Mouse (Mus musculus) stomach, embryonic 16.5 days (tissue): ENCODE data around the gene Srgap3. TPM values are rescaled to one million over a fixed set of nuclear protein-coding genes. Genes with fewer than 3 reads are reported as not detected.

Experiments used
- ATAC-seq: fragments of 200-750 bp; cut with Nextera tagmentation; 2 replicates; pipeline ENCODE4 v1.8.0; 2017; ENCODE audit warnings: moderate number of reproducible peaks, moderate TSS enrichment; ENCODE audit not compliant: insufficient read depth, low FRiP score
- H3K27ac ChIP-seq: fragments of 300-500 bp; sonication (generic); 2 replicates; pipeline ENCODE4 v1.5.1; 2014; ENCODE audit warnings: low read length
- H3K27me3 ChIP-seq: fragments of 300-500 bp; sonication (generic); 2 replicates; pipeline ENCODE4 v1.6.1; 2014; ENCODE audit warnings: low read length, control low read depth, mixed read lengths; ENCODE audit not compliant: control insufficient read depth, insufficient read depth
- H3K36me3 ChIP-seq: fragments of 300-500 bp; sonication (generic); 2 replicates; pipeline ENCODE4 v1.6.1; 2014; ENCODE audit warnings: low read length; ENCODE audit not compliant: control insufficient read depth, insufficient read depth
- H3K4me1 ChIP-seq: fragments of 300-500 bp; sonication (generic); 2 replicates; pipeline ENCODE4 v1.6.1; 2014; ENCODE audit warnings: low read length, control low read depth, mixed read lengths; ENCODE audit not compliant: control insufficient read depth, insufficient read depth
- H3K4me2 ChIP-seq: fragments of 300-500 bp; sonication (generic); 2 replicates; pipeline ENCODE4 v1.6.1; 2014; ENCODE audit warnings: low read depth, low read length, mixed read lengths
- H3K4me3 ChIP-seq: fragments of 300-500 bp; sonication (generic); replicated peaks from 2 replicates; pipeline ENCODE4 v1.5.1; 2014; ENCODE audit warnings: mild to moderate bottlenecking, low read length
- H3K9ac ChIP-seq: fragments of 300-500 bp; sonication (generic); 2 replicates; pipeline ENCODE4 v1.6.1; 2014; ENCODE audit warnings: low read length
- H3K9me3 ChIP-seq: fragments of 300-500 bp; sonication (generic); replicated peaks from 2 replicates; pipeline ENCODE4 v1.6.1; 2016; ENCODE audit warnings: low read length, control low read depth; ENCODE audit not compliant: control insufficient read depth
- WGBS: fragments of 180-500 bp; shearing (Covaris S2); extraction: QIAGEN DNeasy Blood & Tissue Kit; methylation state at CpG from one replicate; pipeline ENCODE4 v1.1.7; 2014; 5-methylcytosine and 5-hydroxymethylcytosine counted together
- polyA plus RNA-seq: library from polyadenylated mRNA; unstranded; fragments of >200 nt; fragmentation: Nextera tagmentation; extraction: Ambion mirVana; gene quantifications from 2 replicates; pipeline ENCODE4 v1.2.1, GENCODE M21; 2015

Srgap3 gene
- polyA plus RNA-seq, 1 experiment from 2014 or later, result 6.9 TPM

GRCm38 (mm10) chr6:112778211-112778610 lies 168.9 kb downstream of the Srgap3 start:
- ATAC-seq, result no peak
- Histone ChIP-seq H3K27ac (no peak overlapping the region), H3K27me3 (no peaks in the 10 kb centered on the region), H3K4me2 (no peak overlapping the region), H3K9me3 (no peaks in the 10 kb centered on the region), H3K36me3 (no peaks in the 10 kb centered on the region), H3K4me1 (no peaks in the 10 kb centered on the region), H3K4me3 (no peak overlapping the region), H3K9ac (no peak overlapping the region)
- WGBS, result 79% methylated on average over 3 of the region's 3 CpGs

GRCm38 (mm10) chr6:112776718-112777117 lies 170.3 kb downstream of the Srgap3 start:
- H3K27me3 ChIP-seq, result no peaks in the 10 kb centered on the region
- no peaks in the 10 kb centered on the region for H3K36me3 ChIP-seq
- no peak overlapping the region for H3K9ac ChIP-seq
- no peak overlapping the region for H3K27ac ChIP-seq
- no peak overlapping the region for H3K4me2 ChIP-seq
- H3K4me1 ChIP-seq, result no peaks in the 10 kb centered on the region
- 85% methylated on average over 6 of the region's 6 CpGs for WGBS
- H3K9me3 ChIP-seq, result no peaks in the 10 kb centered on the region
- H3K4me3 ChIP-seq, result no peak overlapping the region
- no peak for ATAC-seq

GRCm38 (mm10) chr6:112773754-112774153 lies 173.3 kb downstream of the Srgap3 start:
- 84% methylated on average over 7 of the region's 7 CpGs for WGBS
- no peak for ATAC-seq
- H3K27ac ChIP-seq, result no peak overlapping the region

GRCm38 (mm10) chr6:112770996-112771395 lies 176.1 kb downstream of the Srgap3 start:
- ATAC-seq, result no peak
- H3K4me3 ChIP-seq, result no peak overlapping the region
- H3K27me3 ChIP-seq, result no peaks in the 10 kb centered on the region
- no peak overlapping the region for H3K4me2 ChIP-seq
- no peak overlapping the region for H3K9ac ChIP-seq
- H3K36me3 ChIP-seq, result no peaks in the 10 kb centered on the region
- H3K9me3 ChIP-seq, result no peaks in the 10 kb centered on the region
- H3K27ac ChIP-seq, result no peak overlapping the region
- 87% methylated on average over 2 of the region's 2 CpGs for WGBS
- no peaks in the 10 kb centered on the region for H3K4me1 ChIP-seq

More at GRCm38 (mm10) chr6:112773754-112774153, 173.3 kb downstream of the Srgap3 start:
- Histone ChIP-seq H3K4me2 (no peak overlapping the region), H3K36me3 (no peaks in the 10 kb centered on the region), H3K27me3 (no peaks in the 10 kb centered on the region), H3K9ac (no peak overlapping the region), H3K4me3 (no peak overlapping the region), H3K4me1 (no peaks in the 10 kb centered on the region), H3K9me3 (no peaks in the 10 kb centered on the region)

GRCm38 (mm10) chr6:112758541-112758940 lies 188.5 kb downstream of the Srgap3 start:
- Histone ChIP-seq H3K9ac (no peak overlapping the region), H3K4me2 (no peak overlapping the region), H3K27me3 (no peaks in the 10 kb centered on the region), H3K4me3 (no peak overlapping the region), H3K9me3 (no peaks in the 10 kb centered on the region), H3K4me1 (no peaks in the 10 kb centered on the region), H3K27ac (no peak overlapping the region), H3K36me3 (no peaks in the 10 kb centered on the region; the same call in 1 of the 2 replicates)
- ATAC-seq, result no peak
- 34% methylated on average over 4 of the region's 4 CpGs for WGBS

- Histone ChIP-seq H3K4me1 (no peaks in the 10 kb centered on the region), H3K4me3 (no peak overlapping the region), H3K36me3 (no peaks in the 10 kb centered on the region), H3K27ac (no peak overlapping the region), H3K9ac (no peak overlapping the region), H3K9me3 (no peaks in the 10 kb centered on the region), H3K4me2 (no peak overlapping the region), H3K27me3 (no peaks in the 10 kb centered on the region)
- no peak for ATAC-seq
- WGBS, result 54% methylated on average over 4 of the region's 4 CpGs
Measured at GRCm38 (mm10) chr6:112756866-112757265, 190.2 kb downstream of the Srgap3 start.

- Histone ChIP-seq H3K4me2 (no peak overlapping the region), H3K27ac (no peak overlapping the region), H3K36me3 (no peaks in the 10 kb centered on the region), H3K9ac (no peak overlapping the region), H3K9me3 (no peaks in the 10 kb centered on the region), H3K4me1 (no peaks in the 10 kb centered on the region), H3K27me3 (no peaks in the 10 kb centered on the region), H3K4me3 (no peak overlapping the region)
- WGBS, result 89% methylated on average over 6 of the region's 6 CpGs
- no peak for ATAC-seq
Measured at GRCm38 (mm10) chr6:112754994-112755393, 192.1 kb downstream of the Srgap3 start.

- no peaks in the 10 kb centered on the region for H3K27me3 ChIP-seq
- H3K9ac ChIP-seq, result no peak overlapping the region
- H3K4me2 ChIP-seq, result no peak overlapping the region
- no peak overlapping the region for H3K4me3 ChIP-seq
- H3K9me3 ChIP-seq, result no peaks in the 10 kb centered on the region
- H3K27ac ChIP-seq, result no peak overlapping the region
- WGBS, result 87% methylated on average over 3 of the region's 3 CpGs
- no peak for ATAC-seq
- no peaks in the 10 kb centered on the region for H3K36me3 ChIP-seq
- H3K4me1 ChIP-seq, result no peaks in the 10 kb centered on the region
Measured at GRCm38 (mm10) chr6:112752517-112752916, 194.5 kb downstream of the Srgap3 start.

- Histone ChIP-seq H3K9ac (no peak overlapping the region), H3K4me2 (no peak overlapping the region), H3K9me3 (no peaks in the 10 kb centered on the region), H3K36me3 (no peaks in the 10 kb centered on the region), H3K27me3 (no peaks in the 10 kb centered on the region), H3K4me1 (no peaks in the 10 kb centered on the region), H3K27ac (no peak overlapping the region), H3K4me3 (no peak overlapping the region)
- WGBS, result 75% methylated on average over 5 of the region's 5 CpGs
- ATAC-seq, result no peak
Measured at GRCm38 (mm10) chr6:112752007-112752406, 195.1 kb downstream of the Srgap3 start.

GRCm38 (mm10) chr6:112742297-112742696 lies 204.8 kb downstream of the Srgap3 start:
- Histone ChIP-seq H3K4me1 (no peaks in the 10 kb centered on the region), H3K9me3 (no peaks in the 10 kb centered on the region), H3K9ac (no peak overlapping the region), H3K4me3 (no peak overlapping the region), H3K4me2 (no peak overlapping the region), H3K27me3 (no peaks in the 10 kb centered on the region), H3K27ac (no peak overlapping the region), H3K36me3 (no peaks in the 10 kb centered on the region)
- no peak for ATAC-seq
- 87% methylated on average over 2 of the region's 2 CpGs for WGBS
